Mouse (Mus musculus) heart, adult 8-10 months (tissue): Measurements from ENCODE around the gene H2-T22. TPM values are rescaled to one million over a fixed set of nuclear protein-coding genes. Genes with fewer than 3 reads are reported as not detected.

ENCODE experiments used
- DNase-seq: peaks from one replicate; pipeline ENCODE4 v3.0.0; 2022; ENCODE audit warnings: low spot score
- total RNA-seq, 4 experiments: library from RNA; stranded (reverse); gene quantifications; 2 replicates each; pipeline ENCODE4 v1.2.4; 2022

H2-T22 gene
- total RNA-seq, 4 experiments from 2014 or later = 10.4 to 14.0 (median 13.0) TPM

GRCm38 (mm10) chr17:35998545-35999305 is 43.8 kb downstream of the H2-T22 start:
- no peak for DNase-seq

- no peak for DNase-seq
Measured at GRCm38 (mm10) chr17:35997713-35998510, 44.6 kb downstream of the H2-T22 start.

GRCm38 (mm10) chr17:35996949-35997348 is 45.6 kb downstream of the H2-T22 start:
- DNase-seq = peak; percentile 99

GRCm38 (mm10) chr17:35994879-35995240 is 47.7 kb downstream of the H2-T22 start:
- no peak for DNase-seq

- peak; percentile 91 for DNase-seq
Measured at GRCm38 (mm10) chr17:35994175-35994878, 48.2 kb downstream of the H2-T22 start.

GRCm38 (mm10) chr17:35993675-35994074 is 48.9 kb downstream of the H2-T22 start:
- peak; percentile 73 for DNase-seq

GRCm38 (mm10) chr17:35991781-35992180 is 50.8 kb downstream of the H2-T22 start:
- DNase-seq = no peak

Other genes with a start within 250 kb of the H2-T22 start
- gene Ier3, start 221.1 kb downstream of the H2-T22 start, total RNA-seq = 10 to 100 TPM; 31.3 to 64.3 (median 38.9) TPM
- gene Flot1, start 219.5 kb downstream of the H2-T22 start, total RNA-seq = 100 to 1,000 TPM; 154 to 174 (median 157) TPM
- 10 to 100 TPM; 65.2 to 94.6 (median 72.1) TPM for gene Tubb5, start 204.4 kb downstream of the H2-T22 start, total RNA-seq
- gene Mdc1, start 201.2 kb downstream of the H2-T22 start, total RNA-seq = 10 to 100 TPM; 11.5 to 12.8 (median 12.0) TPM
- gene Nrm, start 181.4 kb downstream of the H2-T22 start, total RNA-seq = 1 to 10 TPM; 1.7 to 2.9 (median 1.8) TPM
- 10 to 100 TPM; 10.5 to 13.5 (median 11.8) TPM for gene Ppp1r18, start 177.2 kb downstream of the H2-T22 start, total RNA-seq
- 10 to 100 TPM; 18.7 to 20.8 (median 20.1) TPM for gene Dhx16, start 162.9 kb downstream of the H2-T22 start, total RNA-seq
- gene 2310061I04Rik, start 145.3 kb downstream of the H2-T22 start, total RNA-seq = 100 to 1,000 TPM in 3 of 4 experiments, 10 to 100 TPM in 1; 85.5 to 115 (median 106) TPM
- gene Atat1, start 132.7 kb downstream of the H2-T22 start, total RNA-seq = 1 to 10 TPM; 6.6 to 9.3 (median 8.3) TPM
- 10 to 100 TPM; 56.1 to 73.8 (median 57.0) TPM for gene Mrps18b, start 126.4 kb downstream of the H2-T22 start, total RNA-seq
- gene Ppp1r10, start 126.3 kb downstream of the H2-T22 start, total RNA-seq = 10 to 100 TPM; 22.7 to 42.3 (median 25.8) TPM
- 10 to 100 TPM; 70.8 to 76.2 (median 72.2) TPM for gene Abcf1, start 73.0 kb downstream of the H2-T22 start, total RNA-seq
- 10 to 100 TPM; 32.1 to 41.0 (median 35.1) TPM for gene Gnl1, start 62.9 kb downstream of the H2-T22 start, total RNA-seq
- 1 to 10 TPM; 2.0 to 4.0 (median 2.9) TPM for gene Prr3, start 62.5 kb downstream of the H2-T22 start, total RNA-seq
- 1 to 10 TPM; 6.1 to 7.4 (median 7.1) TPM for gene H2-T24, start 22.2 kb downstream of the H2-T22 start, total RNA-seq
- gene H2-T23, start 9.9 kb downstream of the H2-T22 start, total RNA-seq = 10 to 100 TPM; 26.8 to 28.5 (median 27.9) TPM
- gene Gm6034, start 214 bp upstream of the H2-T22 start, total RNA-seq = not detected
- 1 to 10 TPM; 4.0 to 5.5 (median 4.9) TPM for gene Gm11127, start 15.6 kb upstream of the H2-T22 start, total RNA-seq
- gene Gm19684, start 78.9 kb upstream of the H2-T22 start, total RNA-seq = under 1 TPM in 3 of 4 experiments, not detected in 1; 0.19 to 0.26 (median 0.25) TPM
- under 1 TPM in 2 of 4 experiments, not detected in 2; 0.34 to 0.38 TPM for gene Gm7030, start 86.7 kb upstream of the H2-T22 start, total RNA-seq
- gene Gm8909, start 125.8 kb upstream of the H2-T22 start, total RNA-seq = not detected
- gene H2-T3, start 147.5 kb upstream of the H2-T22 start, total RNA-seq = not detected
- gene Rpp21, start 215.3 kb upstream of the H2-T22 start, total RNA-seq = 10 to 100 TPM; 34.4 to 55.3 (median 45.5) TPM
- gene Trim39, start 229.5 kb upstream of the H2-T22 start, total RNA-seq = 1 to 10 TPM; 6.3 to 7.1 (median 6.9) TPM
- not detected for gene H2-M10.2, start 243.7 kb upstream of the H2-T22 start, total RNA-seq